Mouse (Mus musculus): ENCODE data around the gene Ap1m2. TPM values are rescaled to one million over a fixed set of nuclear protein-coding genes. Genes with fewer than 3 reads are reported as not detected.
"Not testable (repeated sequence)": the region's sequence is repeated elsewhere in the genome, so short reads cannot be mapped to it uniquely, and the experiment has no call there.

The Ap1m2 gene
- polyA plus RNA-seq, 1 experiment from 2014 or later, result 3.3 TPM

- Histone ChIP-seq H3K4me2 (no peak overlapping the region), H3K27me3 (no peaks in the 10 kb centered on the region), H3K4me1 (peaks cover 21% of the 10 kb centered on the region), H3K27ac (no peak overlapping the region), H3K9ac (no peak overlapping the region), H3K9me3 (no peaks in the 10 kb centered on the region), H3K36me3 (replicated peaks) (peaks cover 56% of the 10 kb centered on the region), H3K4me3 (replicated peaks) (no peak overlapping the region)
- 90% methylated on average over 3 of the region's 3 CpGs for WGBS
- ATAC-seq (ENCODE audit: low FRiP score), result no peak
Measured at GRCm38 (mm10) chr9:21283994-21284393, 28.1 kb downstream of the Ap1m2 start.

- no peak overlapping the region for H3K4me2 ChIP-seq
Measured at GRCm38 (mm10) chr9:21283591-21283990, 28.5 kb downstream of the Ap1m2 start.

GRCm38 (mm10) chr9:21277776-21278175, 34.4 kb downstream of the Ap1m2 start:
- WGBS, result 95% methylated on average over 5 of the region's 5 CpGs
- no peak overlapping the region for H3K4me2 ChIP-seq
- H3K9me3 ChIP-seq, result no peaks in the 10 kb centered on the region
- no peak overlapping the region for H3K27ac ChIP-seq
- no peaks in the 10 kb centered on the region for H3K4me1 ChIP-seq
- no peak for ATAC-seq (ENCODE audit: low FRiP score)
- no peaks in the 10 kb centered on the region for H3K27me3 ChIP-seq
- H3K36me3 ChIP-seq (replicated peaks), result peaks cover 88% of the 10 kb centered on the region
- H3K9ac ChIP-seq, result no peak overlapping the region
- H3K4me3 ChIP-seq (replicated peaks), result no peak overlapping the region

More at GRCm38 (mm10) chr9:21283591-21283990, 28.5 kb downstream of the Ap1m2 start:
- 94% methylated on average over 5 of the region's 5 CpGs for WGBS
- no peaks in the 10 kb centered on the region for H3K9me3 ChIP-seq
- H3K36me3 ChIP-seq (replicated peaks), result peaks cover 58% of the 10 kb centered on the region
- H3K9ac ChIP-seq, result no peak overlapping the region
- H3K4me1 ChIP-seq, result peaks cover 17% of the 10 kb centered on the region
- ATAC-seq (ENCODE audit: low FRiP score), result no peak
- H3K4me3 ChIP-seq (replicated peaks), result no peak overlapping the region
- no peak overlapping the region for H3K27ac ChIP-seq
- no peaks in the 10 kb centered on the region for H3K27me3 ChIP-seq

GRCm38 (mm10) chr9:21276307-21276706, 35.8 kb downstream of the Ap1m2 start:
- 93% methylated on average over 8 of the region's 8 CpGs for WGBS
- no peaks in the 10 kb centered on the region for H3K9me3 ChIP-seq
- H3K27me3 ChIP-seq, result no peaks in the 10 kb centered on the region
- H3K4me2 ChIP-seq, result no peak overlapping the region
- no peak overlapping the region for H3K27ac ChIP-seq
- no peaks in the 10 kb centered on the region for H3K4me1 ChIP-seq
- peaks cover 94% of the 10 kb centered on the region for H3K36me3 ChIP-seq (replicated peaks)
- no peak for ATAC-seq (ENCODE audit: low FRiP score)
- no peak overlapping the region for H3K9ac ChIP-seq
- no peak overlapping the region for H3K4me3 ChIP-seq (replicated peaks)

GRCm38 (mm10) chr9:21275727-21276126, 36.4 kb downstream of the Ap1m2 start:
- H3K9ac ChIP-seq, result no peak overlapping the region
- no peaks in the 10 kb centered on the region for H3K27me3 ChIP-seq
- H3K4me3 ChIP-seq (replicated peaks), result no peak overlapping the region
- H3K27ac ChIP-seq, result no peak overlapping the region
- H3K4me1 ChIP-seq, result no peaks in the 10 kb centered on the region
- ATAC-seq (ENCODE audit: low FRiP score), result no peak
- H3K36me3 ChIP-seq (replicated peaks), result peaks cover 94% of the 10 kb centered on the region
- H3K9me3 ChIP-seq, result no peaks in the 10 kb centered on the region
- 89% methylated on average over 12 of the region's 12 CpGs for WGBS
- no peak overlapping the region for H3K4me2 ChIP-seq

GRCm38 (mm10) chr9:21275013-21275710, 37.0 kb downstream of the Ap1m2 start:
- H3K4me3 ChIP-seq (replicated peaks), result no peak overlapping the region
- H3K4me2 ChIP-seq, result no peak overlapping the region
- H3K9ac ChIP-seq, result no peak overlapping the region
- peaks cover 95% of the 10 kb centered on the region for H3K36me3 ChIP-seq (replicated peaks)
- 87% methylated on average over 7 of the region's 7 CpGs for WGBS
- no peak overlapping the region for H3K27ac ChIP-seq
- H3K4me1 ChIP-seq, result no peaks in the 10 kb centered on the region
- no peaks in the 10 kb centered on the region for H3K9me3 ChIP-seq
- no peak for ATAC-seq (ENCODE audit: low FRiP score)
- no peaks in the 10 kb centered on the region for H3K27me3 ChIP-seq

- Histone ChIP-seq H3K9ac (no peak overlapping the region), H3K4me3 (replicated peaks) (no peak overlapping the region), H3K4me1 (no peaks in the 10 kb centered on the region), H3K36me3 (replicated peaks) (peaks cover 93% of the 10 kb centered on the region), H3K27me3 (no peaks in the 10 kb centered on the region), H3K4me2 (no peak overlapping the region), H3K9me3 (no peaks in the 10 kb centered on the region), H3K27ac (no peak overlapping the region)
- WGBS, result 94% methylated on average over 3 of the region's 3 CpGs
- ATAC-seq (ENCODE audit: low FRiP score), result no peak
Measured at GRCm38 (mm10) chr9:21274336-21274735, 37.8 kb downstream of the Ap1m2 start.

- WGBS, result 83% methylated on average over 7 of the region's 7 CpGs
- Histone ChIP-seq H3K9ac (no peak overlapping the region), H3K4me3 (replicated peaks) (no peak overlapping the region), H3K4me1 (no peaks in the 10 kb centered on the region), H3K36me3 (replicated peaks) (peaks cover 94% of the 10 kb centered on the region), H3K4me2 (no peak overlapping the region), H3K27me3 (no peaks in the 10 kb centered on the region), H3K27ac (no peak overlapping the region), H3K9me3 (no peaks in the 10 kb centered on the region)
- ATAC-seq (ENCODE audit: low FRiP score), result no peak
Measured at GRCm38 (mm10) chr9:21273520-21274228, 38.5 kb downstream of the Ap1m2 start.

- 90% methylated on average over 8 of the region's 8 CpGs for whole genome bisulfite sequencing
- no peak overlapping the region for H3K4me2 ChIP-seq
- peaks cover 98% of the 10 kb centered on the region for H3K36me3 ChIP-seq (replicated peaks)
- H3K9me3 ChIP-seq, result no peaks in the 10 kb centered on the region
- no peaks in the 10 kb centered on the region for H3K4me1 ChIP-seq
- no peak overlapping the region for H3K9ac ChIP-seq
- ATAC-seq (ENCODE audit: low FRiP score), result no peak
- no peaks in the 10 kb centered on the region for H3K27me3 ChIP-seq
- H3K4me3 ChIP-seq (replicated peaks), result no peak overlapping the region
- no peak overlapping the region for H3K27ac ChIP-seq
Measured at GRCm38 (mm10) chr9:21273094-21273493, 39.0 kb downstream of the Ap1m2 start.

- no peaks in the 10 kb centered on the region for H3K9me3 ChIP-seq
- 91% methylated on average over 9 of the region's 9 CpGs for WGBS
Measured at GRCm38 (mm10) chr9:21272391-21272790, 39.7 kb downstream of the Ap1m2 start.

GRCm38 (mm10) chr9:21269590-21269989, 42.5 kb downstream of the Ap1m2 start:
- Histone ChIP-seq H3K36me3 (replicated peaks) (peaks cover 78% of the 10 kb centered on the region), H3K4me1 (peaks cover 19% of the 10 kb centered on the region)
- not testable (repeated sequence) for H3K4me3 ChIP-seq (replicated peaks); H3K9ac ChIP-seq; H3K27me3 ChIP-seq; H3K4me2 ChIP-seq; H3K27ac ChIP-seq; H3K9me3 ChIP-seq; ATAC-seq (ENCODE audit: low FRiP score)
- 92% methylated on average over 5 of the region's 5 CpGs for WGBS

More at GRCm38 (mm10) chr9:21272391-21272790, 39.7 kb downstream of the Ap1m2 start:
- Histone ChIP-seq H3K27ac (no peak overlapping the region), H3K4me1 (no peaks in the 10 kb centered on the region), H3K9ac (no peak overlapping the region), H3K4me3 (replicated peaks) (no peak overlapping the region), H3K36me3 (replicated peaks) (peaks cover 96% of the 10 kb centered on the region), H3K4me2 (no peak overlapping the region), H3K27me3 (no peaks in the 10 kb centered on the region)
- ATAC-seq (ENCODE audit: low FRiP score), result no peak

GRCm38 (mm10) chr9:21268305-21268704, 43.8 kb downstream of the Ap1m2 start:
- Histone ChIP-seq H3K4me1 (peaks cover 22% of the 10 kb centered on the region), H3K9ac (no peak overlapping the region), H3K4me2 (no peak overlapping the region), H3K36me3 (replicated peaks) (peaks cover 65% of the 10 kb centered on the region), H3K27me3 (no peaks in the 10 kb centered on the region), H3K27ac (no peak overlapping the region), H3K9me3 (no peaks in the 10 kb centered on the region), H3K4me3 (replicated peaks) (no peak overlapping the region)
- WGBS, result 96% methylated on average over 16 of the region's 16 CpGs
- no peak for ATAC-seq (ENCODE audit: low FRiP score)

GRCm38 (mm10) chr9:21266889-21267288, 45.2 kb downstream of the Ap1m2 start:
- WGBS, result 92% methylated on average over 5 of the region's 5 CpGs
- peak overlapping the region; percentile 86 for H3K4me2 ChIP-seq

More at GRCm38 (mm10) chr9:21266889-21267288, 45.2 kb downstream of the Ap1m2 start:
- no peak overlapping the region for H3K27ac ChIP-seq
- H3K4me1 ChIP-seq, result peaks cover 22% of the 10 kb centered on the region
- peaks cover 51% of the 10 kb centered on the region for H3K36me3 ChIP-seq (replicated peaks)
- H3K9ac ChIP-seq, result no peak overlapping the region; the same call in 1 of the 2 replicates
- no peaks in the 10 kb centered on the region for H3K27me3 ChIP-seq
- 0 out of 2 replicates have a peak overlapping the region, but pooled peaks have one; percentile 84 for H3K4me3 ChIP-seq (replicated peaks)
- ATAC-seq (ENCODE audit: low FRiP score), result no peak
- no peaks in the 10 kb centered on the region for H3K9me3 ChIP-seq

Measured in forebrain, embryonic 12.5 days (tissue).